8 mouse cellular contexts compared by ENCODE assay signal in genomic region chr1:64120811-64121515, GRCm38 (mm10). TPM values are rescaled to one million over a fixed set of nuclear protein-coding genes. Genes with fewer than 3 reads are reported as not detected.
DNase-seq lines count a peak whose midpoint lies in the region; ATAC-seq and TF ChIP-seq lines count a peak whose summit lies in the region.

No protein-coding gene starts in this region.

- DNase-seq in NIH3T3 (ENCODE audit: low read depth) = peak; percentile 69
- DNase-seq in cerebellum, adult 2 months = peak; percentile 82
- DNase-seq in frontal cortex, postnatal 36 days (ENCODE audit: low spot score in 2 of 2) = peak; percentile 73 to 79
- peak; percentile 66 to 74 for DNase-seq in left cerebral cortex, postnatal 10 days (ENCODE audit: extremely low spot score in 1 of 2, low spot score in 2 of 2)
- DNase-seq in retina, postnatal 1 day = no peak

- no peaks in the 10 kb centered on the region for H3K9me3 ChIP-seq in intestine, embryonic 15.5 days

- TF ChIP-seq CTCF in cerebellum, adult 2 months (IDR thresholded peaks at IDR 0.05; ENCODE audit: borderline replicate concordance, insufficient read depth, low read depth, low read length) = no peak
- TF ChIP-seq CTCF in small intestine, adult 2 months (IDR thresholded peaks at IDR 0.05; ENCODE audit: extremely low read depth, insufficient read length, insufficient replicate concordance, low read depth, low read length) = no peak

- peak; percentile 48 for ATAC-seq in intestine, embryonic 15.5 days

- H3K4me3 ChIP-seq in cerebellum, adult 2 months (replicated peaks; ENCODE audit: insufficient read depth, low read depth, low read length) = peak overlapping the region; percentile 99
- H3K4me3 ChIP-seq in intestine, embryonic 15.5 days (replicated peaks) = peak overlapping the region; percentile 72
- peak overlapping the region; percentile 80 for H3K4me3 ChIP-seq in macrophage (ENCODE audit: inconsistent target)
- H3K4me3 ChIP-seq in small intestine, adult 2 months (ENCODE audit: low read depth, low read length) = peak overlapping the region; percentile 70

- H3K27me3 ChIP-seq in cerebellum, adult 2 months (ENCODE audit: control insufficient read depth, insufficient read depth, low read length) = no peaks in the 10 kb centered on the region
- no peaks in the 10 kb centered on the region for H3K27me3 ChIP-seq in intestine, embryonic 15.5 days (replicated peaks)
- no peaks in the 10 kb centered on the region for H3K27me3 ChIP-seq in small intestine, adult 2 months (ENCODE audit: control insufficient read depth, insufficient read depth, low read length)

- H3K27ac ChIP-seq in cerebellum, adult 2 months (ENCODE audit: insufficient read depth, low read length) = peak overlapping the region; percentile 95
- H3K27ac ChIP-seq in intestine, embryonic 15.5 days = peak overlapping the region; percentile 95
- peak overlapping the region; percentile 95 for H3K27ac ChIP-seq in macrophage
- peak overlapping the region; percentile 93 for H3K27ac ChIP-seq in small intestine, adult 2 months (ENCODE audit: insufficient read depth, low read depth, low read length)

- H3K9ac ChIP-seq in intestine, embryonic 15.5 days = peak overlapping the region; percentile 66

- TF ChIP-seq POLR2A in cerebellum, adult 2 months (IDR thresholded peaks at IDR 0.05; ENCODE audit: borderline replicate concordance, insufficient read depth, low read length) = peak; percentile 44; the same call in 1 of the 2 replicates
- peak; percentile 58 for TF ChIP-seq POLR2A in small intestine, adult 2 months (IDR thresholded peaks at IDR 0.05; ENCODE audit: low read depth, low read length)

- 1% methylated on average over 25 of the region's 25 CpGs for WGBS in cerebellum, adult 2 months
- WGBS in intestine, embryonic 15.5 days = under 1% methylated on average over 25 of the region's 25 CpGs
- 2% methylated on average over 25 of the region's 25 CpGs for WGBS in macrophage (ENCODE audit: missing documents)
- WGBS in small intestine, adult 2 months = under 1% methylated on average over 25 of the region's 25 CpGs

- peaks cover 2% of the 10 kb centered on the region; the same call in 1 of the 2 replicates for H3K4me1 ChIP-seq in cerebellum, adult 2 months (ENCODE audit: control insufficient read depth, insufficient read depth, low read length)
- H3K4me1 ChIP-seq in intestine, embryonic 15.5 days (replicated peaks) = peaks cover 6% of the 10 kb centered on the region; the same call in 1 of the 2 replicates
- no peaks in the 10 kb centered on the region for H3K4me1 ChIP-seq in small intestine, adult 2 months (ENCODE audit: control insufficient read depth, insufficient read depth, insufficient read length, low read length)

- peak overlapping the region; percentile 61 for H3K4me2 ChIP-seq in intestine, embryonic 15.5 days (replicated peaks)

- peaks cover 50% of the 10 kb centered on the region for H3K79me2 ChIP-seq in macrophage (ENCODE audit: inconsistent target)

- intact Hi-C loops in left cerebral cortex, postnatal 10 days (cut with DNase I) = loop anchor here (2.0 to 10.0 kb wide), 6 partner anchors 71 to 456 kb away; no protein-coding TSS in a partner anchor

- no peaks in the 10 kb centered on the region for H3K36me3 ChIP-seq in intestine, embryonic 15.5 days
- no peaks in the 10 kb centered on the region for H3K36me3 ChIP-seq in macrophage (ENCODE audit: inconsistent target)
- H3K36me3 ChIP-seq in small intestine, adult 2 months (ENCODE audit: control insufficient read depth, insufficient read depth, low read length) = no peaks in the 10 kb centered on the region

RNA-seq across cellular contexts. Expression of gene Klf7, which starts 1.1 kb away (rescaled TPM):
- polyA plus RNA-seq in cerebellum, adult 2 months (2012; rRNA removed) = 19.7 and 21.5 TPM in 2 replicates
- polyA plus RNA-seq in intestine, embryonic 15.5 days (2015; fragmentation: Nextera tagmentation; extraction: Ambion mirVana) = 24.8 and 27.3 TPM in 2 replicates
- total RNA-seq in left cerebral cortex, postnatal 10 days (2021) = 10 to 100 TPM; 81.3 to 90.8 TPM
- total RNA-seq in macrophage (2018; cell fraction: chromatin; rRNA removed) = 100 to 1,000 TPM in 12 of 26 experiments, 10 to 100 TPM in 14; 21.2 to 321 (median 51.0) TPM
- total RNA-seq in macrophage (2018; cell fraction: cytosol; rRNA removed) = 10 to 100 TPM in 12 of 26 experiments, 1 to 10 TPM in 14; 5.5 to 83.8 (median 9.3) TPM
- 100 to 1,000 TPM in 10 of 26 experiments, 10 to 100 TPM in 16; 18.5 to 284 (median 66.2) TPM for total RNA-seq in macrophage (2018; cell fraction: nucleus; rRNA removed)
- polyA plus RNA-seq in macrophage (2018) = 4.3 to 10.1 TPM (median 10.1 TPM) in 3 replicates
- polyA plus RNA-seq in small intestine, adult 2 months (2012; rRNA removed) = 4.0 and 4.1 TPM in 2 replicates
